Mouse (Mus musculus) midbrain, embryonic 15.5 days (tissue): ENCODE measurements around the gene Dync1i1. TPM values are rescaled to one million over a fixed set of nuclear protein-coding genes. Genes with fewer than 3 reads are reported as not detected.
"Not testable (repeated sequence)": the region's sequence is repeated elsewhere in the genome, so short reads cannot be mapped to it uniquely, and the experiment has no call there.

Experiments used
- ATAC-seq: fragments of 200-750 bp; cut with Nextera tagmentation; replicated peaks from 2 replicates; pipeline ENCODE4 v1.8.0; 2017; ENCODE audit warnings: moderate TSS enrichment
- H3K27ac ChIP-seq: fragments of 300-500 bp; sonication (generic); 2 replicates; pipeline ENCODE4 v1.5.1; 2015; ENCODE audit warnings: mild to moderate bottlenecking, inconsistent platforms
- H3K27me3 ChIP-seq: fragments of 300-500 bp; sonication (generic); replicated peaks from 2 replicates; pipeline ENCODE4 v1.6.1; 2015; ENCODE audit warnings: inconsistent platforms
- H3K36me3 ChIP-seq: fragments of 300-500 bp; sonication (generic); replicated peaks from 2 replicates; pipeline ENCODE4 v1.6.1; 2015; ENCODE audit warnings: inconsistent platforms
- H3K4me1 ChIP-seq: fragments of 300-500 bp; sonication (generic); 2 replicates; pipeline ENCODE4 v1.6.1; 2015; ENCODE audit warnings: inconsistent platforms
- H3K4me2 ChIP-seq: fragments of 300-500 bp; sonication (generic); 2 replicates; pipeline ENCODE4 v1.6.1; 2015; ENCODE audit warnings: inconsistent platforms, mild to moderate bottlenecking, moderate library complexity
- H3K4me3 ChIP-seq: fragments of 300-500 bp; sonication (generic); 2 replicates; pipeline ENCODE4 v1.5.1; 2015; ENCODE audit warnings: mild to moderate bottlenecking, inconsistent platforms
- H3K9ac ChIP-seq: fragments of 300-500 bp; sonication (generic); 2 replicates; pipeline ENCODE4 v1.6.1; 2015; ENCODE audit warnings: mild to moderate bottlenecking, inconsistent platforms
- H3K9me3 ChIP-seq: fragments of 300-500 bp; sonication (generic); 2 replicates; pipeline ENCODE4 v1.6.1; 2016; ENCODE audit warnings: inconsistent platforms
- WGBS: fragments of 180-500 bp; shearing (Covaris S2); methylation state at CpG from one replicate; pipeline ENCODE4 v1.1.7; 2015; ENCODE audit warnings: mixed read lengths; 5-methylcytosine and 5-hydroxymethylcytosine counted together
- polyA plus RNA-seq: library from polyadenylated mRNA; unstranded; fragments of >200 nt; fragmentation: Nextera tagmentation; extraction: Ambion mirVana; gene quantifications from 2 replicates; pipeline ENCODE4 v1.2.1, GENCODE M21; 2015

Gene Dync1i1
- 23.0 and 23.6 TPM in 2 replicates for polyA plus RNA-seq

DNA sequence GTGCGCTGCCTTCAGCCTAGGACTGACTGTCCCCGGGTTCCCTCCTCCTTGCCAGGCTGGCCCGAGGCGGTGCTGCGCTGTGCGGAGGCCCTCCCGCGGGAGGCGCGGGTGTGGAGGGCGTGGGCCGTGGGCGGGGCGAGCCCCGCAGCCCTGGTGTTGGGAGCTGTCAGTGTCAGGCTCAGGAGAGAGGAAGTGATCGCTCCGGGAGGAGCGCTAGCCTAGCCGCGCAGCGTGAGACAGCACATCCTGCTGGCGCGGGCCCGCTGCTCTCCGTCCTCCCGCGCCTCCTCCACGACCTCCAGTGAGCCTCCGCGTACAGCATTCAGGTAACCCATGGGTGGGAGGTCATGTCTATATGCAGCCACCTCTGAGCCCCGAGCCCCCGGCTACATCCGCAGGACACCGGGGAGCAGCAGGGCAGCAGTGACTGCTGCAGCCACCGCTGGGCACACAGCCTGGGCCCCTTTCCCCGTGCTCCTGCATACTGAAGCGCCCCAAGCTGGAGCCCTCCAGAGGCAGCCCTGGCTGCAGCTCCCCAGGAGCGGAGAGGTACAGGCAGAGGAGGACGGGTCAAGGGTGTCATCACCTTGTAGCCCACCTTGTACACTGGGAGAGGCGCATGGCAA, at the start of gene Dync1i1:
Gene Dync1i1, plus strand, starts transcription at position 29 of the 626 bp plus-strand sequence.
- H3K4me1 ChIP-seq: peaks cover 9% of the 10 kb centered on the region
- peak within 1 kb of the TSS; percentile 39; the same call in 1 of the 2 replicates for H3K27ac ChIP-seq
- H3K27me3 ChIP-seq: no peaks in the 10 kb centered on the region; the same call in 1 of the 2 replicates
- 2% methylated on average over 39 of the region's 40 CpGs for WGBS
- peak within 1 kb of the TSS; percentile 64 for H3K9ac ChIP-seq
- no peaks in the 10 kb centered on the region for H3K36me3 ChIP-seq
- H3K4me3 ChIP-seq: peak within 1 kb of the TSS; percentile 54
- peak; percentile 95 for ATAC-seq
- no peaks in the 10 kb centered on the region for H3K9me3 ChIP-seq
- peak within 1 kb of the TSS; percentile 93 for H3K4me2 ChIP-seq

DNA sequence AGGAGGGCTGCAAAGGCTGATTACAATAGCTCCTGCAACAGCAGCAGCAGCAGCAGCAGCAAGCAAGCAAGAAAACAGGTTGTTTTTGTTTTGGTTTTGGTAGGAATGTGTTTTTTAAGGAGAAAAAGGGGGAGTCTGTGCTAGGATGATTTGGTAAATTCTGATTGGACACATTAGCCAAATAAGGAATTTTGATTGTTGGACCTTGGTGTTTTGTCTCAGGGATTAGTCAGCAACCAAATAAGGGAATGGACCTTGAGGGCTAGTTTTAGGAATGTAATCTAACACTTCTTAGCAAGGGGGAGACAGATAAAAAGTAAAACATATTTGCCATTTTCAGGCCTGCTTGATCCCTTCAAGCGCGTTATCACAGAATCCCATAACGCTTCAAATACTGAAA, 45.7 kb upstream of the Dync1i1 start:
- Histone ChIP-seq H3K9me3 (no peaks in the 10 kb centered on the region), H3K4me3 (no peak overlapping the region), H3K27ac (no peak overlapping the region), H3K36me3 (no peaks in the 10 kb centered on the region), H3K4me2 (no peak overlapping the region), H3K4me1 (no peaks in the 10 kb centered on the region), H3K27me3 (no peaks in the 10 kb centered on the region), H3K9ac (no peak overlapping the region)
- ATAC-seq: no peak
- WGBS: 84% methylated on average over 3 of the region's 3 CpGs

DNA sequence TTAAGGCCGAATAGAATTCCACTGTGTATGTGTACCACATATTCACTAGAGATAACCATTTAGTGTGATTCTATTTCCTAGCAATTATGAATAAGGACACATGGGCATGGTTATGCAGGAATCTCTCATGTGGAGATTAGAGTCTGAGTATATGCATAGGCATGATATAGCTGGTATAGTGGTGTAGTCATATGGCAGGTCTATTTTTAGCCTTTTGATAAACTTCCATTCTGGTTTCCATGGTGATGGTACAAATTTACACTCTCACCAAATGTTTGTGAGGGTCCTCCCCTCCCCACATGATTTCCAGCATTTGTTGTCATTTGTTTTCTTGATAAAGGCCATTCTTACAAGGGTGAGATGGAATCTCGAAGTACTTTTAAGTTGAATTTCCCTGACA, 23.6 kb upstream of the Dync1i1 start:
- no peak overlapping the region for H3K4me3 ChIP-seq
- no peak for ATAC-seq
- no peak overlapping the region for H3K4me2 ChIP-seq
- H3K4me1 ChIP-seq: no peaks in the 10 kb centered on the region
- H3K27ac ChIP-seq: no peak overlapping the region
- 89% methylated on average over 2 of the region's 2 CpGs for WGBS
- H3K9ac ChIP-seq: no peak overlapping the region
- H3K36me3 ChIP-seq: no peaks in the 10 kb centered on the region
- H3K9me3 ChIP-seq: no peaks in the 10 kb centered on the region
- no peaks in the 10 kb centered on the region for H3K27me3 ChIP-seq

GRCm38 (mm10) chr6:5707894-5708293, 17.5 kb upstream of the Dync1i1 start:
- WGBS: 33% methylated on average over 3 of the region's 3 CpGs
- not testable (repeated sequence) for H3K27ac ChIP-seq, H3K4me1 ChIP-seq, H3K9me3 ChIP-seq, H3K36me3 ChIP-seq, ATAC-seq, H3K27me3 ChIP-seq, H3K9ac ChIP-seq, H3K4me3 ChIP-seq, H3K4me2 ChIP-seq

- Histone ChIP-seq H3K4me2 (no peak overlapping the region), H3K36me3 (no peaks in the 10 kb centered on the region), H3K27ac (no peak overlapping the region), H3K9ac (no peak overlapping the region), H3K4me1 (no peaks in the 10 kb centered on the region), H3K4me3 (no peak overlapping the region), H3K27me3 (no peaks in the 10 kb centered on the region), H3K9me3 (no peaks in the 10 kb centered on the region)
- 78% methylated on average over 3 of the region's 3 CpGs for WGBS
- ATAC-seq: no peak
Observed at GRCm38 (mm10) chr6:5710063-5710605, 15.3 kb upstream of the Dync1i1 start.

DNA sequence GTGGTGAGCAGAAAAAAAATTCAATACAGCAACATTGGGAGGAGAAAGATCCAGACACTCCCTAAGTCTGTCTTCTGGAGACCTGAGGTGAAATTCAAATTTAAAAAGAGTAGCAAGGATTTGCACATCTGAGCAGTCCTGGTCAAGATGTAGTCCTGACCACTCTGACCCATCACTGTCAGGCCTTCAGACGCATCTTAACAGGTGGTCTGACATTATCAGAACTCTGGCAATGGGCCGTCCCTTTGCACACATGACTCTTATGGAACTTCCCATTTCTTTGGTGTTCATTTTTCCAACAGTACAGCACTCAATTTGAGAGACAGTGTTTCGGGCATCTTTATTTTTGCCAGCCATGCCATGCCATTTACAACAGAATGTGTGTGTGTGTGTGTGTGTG, 12.8 kb upstream of the Dync1i1 start:
- 94% methylated on average over 3 of the region's 3 CpGs for WGBS
- no peak overlapping the region for H3K9ac ChIP-seq
- ATAC-seq: no peak

GRCm38 (mm10) chr6:5715101-5715618, 10.3 kb upstream of the Dync1i1 start:
- Histone ChIP-seq H3K27ac (no peak overlapping the region), H3K27me3 (no peaks in the 10 kb centered on the region), H3K9ac (no peak overlapping the region), H3K4me2 (no peak overlapping the region), H3K4me3 (no peak overlapping the region), H3K9me3 (no peaks in the 10 kb centered on the region), H3K36me3 (no peaks in the 10 kb centered on the region), H3K4me1 (no peaks in the 10 kb centered on the region)
- WGBS: 73% methylated on average over 3 of the region's 3 CpGs
- no peak for ATAC-seq

More for the DNA sequence above, 12.8 kb upstream of the Dync1i1 start:
- Histone ChIP-seq H3K4me2 (no peak overlapping the region), H3K4me3 (no peak overlapping the region), H3K4me1 (no peaks in the 10 kb centered on the region), H3K27me3 (no peaks in the 10 kb centered on the region), H3K9me3 (no peaks in the 10 kb centered on the region), H3K27ac (no peak overlapping the region), H3K36me3 (no peaks in the 10 kb centered on the region)

DNA sequence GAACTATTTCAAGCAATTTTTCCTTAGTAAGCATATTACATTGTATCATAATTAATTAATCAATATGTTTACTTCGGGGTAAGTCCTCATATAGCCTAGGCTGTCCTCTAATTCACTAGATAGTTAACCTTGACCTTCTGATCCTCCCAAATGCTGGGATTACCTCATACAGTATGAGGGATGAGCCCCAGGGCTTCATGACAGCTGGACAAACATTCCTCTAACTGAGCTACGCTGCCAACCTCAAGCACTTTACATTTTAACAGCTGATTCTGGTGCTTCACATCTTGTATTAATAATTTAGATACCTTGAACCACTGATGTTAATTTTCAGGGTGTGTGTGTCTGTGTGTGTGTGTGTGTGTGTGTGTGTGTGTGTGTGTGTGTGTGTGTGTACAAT, 6.5 kb upstream of the Dync1i1 start:
- no peak overlapping the region for H3K4me2 ChIP-seq
- H3K4me1 ChIP-seq: no peaks in the 10 kb centered on the region
- no peaks in the 10 kb centered on the region for H3K9me3 ChIP-seq
- 70% methylated on average over 2 of the region's 2 CpGs for WGBS
- H3K9ac ChIP-seq: no peak overlapping the region
- H3K4me3 ChIP-seq: no peak overlapping the region
- H3K27me3 ChIP-seq: no peaks in the 10 kb centered on the region
- H3K36me3 ChIP-seq: no peaks in the 10 kb centered on the region
- no peak for ATAC-seq
- H3K27ac ChIP-seq: no peak overlapping the region

DNA sequence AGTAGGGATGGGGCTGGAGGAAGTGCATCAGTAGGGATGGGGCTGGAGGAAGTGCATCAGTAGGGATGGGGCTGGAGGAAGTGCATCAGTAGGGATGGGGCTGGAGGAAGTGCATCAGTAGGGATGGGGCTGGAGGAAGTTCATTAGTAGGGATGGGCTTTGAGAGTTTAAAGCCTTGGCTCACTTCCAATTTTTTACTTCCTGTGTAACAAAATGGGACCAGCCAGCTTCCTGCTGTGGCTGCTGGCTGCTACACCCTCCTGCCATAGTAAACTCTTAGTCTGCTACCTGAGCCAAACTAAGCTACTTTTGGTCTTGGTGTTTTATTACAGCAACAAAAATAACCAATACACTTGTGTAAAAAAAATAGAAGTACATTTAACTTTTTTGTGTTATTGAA, 4.7 kb upstream of the Dync1i1 start:
- ATAC-seq, H3K9me3 ChIP-seq, H3K36me3 ChIP-seq, H3K4me1 ChIP-seq, H3K4me3 ChIP-seq, H3K27ac ChIP-seq, H3K9ac ChIP-seq, H3K27me3 ChIP-seq, H3K4me2 ChIP-seq: not testable (repeated sequence)

DNA sequence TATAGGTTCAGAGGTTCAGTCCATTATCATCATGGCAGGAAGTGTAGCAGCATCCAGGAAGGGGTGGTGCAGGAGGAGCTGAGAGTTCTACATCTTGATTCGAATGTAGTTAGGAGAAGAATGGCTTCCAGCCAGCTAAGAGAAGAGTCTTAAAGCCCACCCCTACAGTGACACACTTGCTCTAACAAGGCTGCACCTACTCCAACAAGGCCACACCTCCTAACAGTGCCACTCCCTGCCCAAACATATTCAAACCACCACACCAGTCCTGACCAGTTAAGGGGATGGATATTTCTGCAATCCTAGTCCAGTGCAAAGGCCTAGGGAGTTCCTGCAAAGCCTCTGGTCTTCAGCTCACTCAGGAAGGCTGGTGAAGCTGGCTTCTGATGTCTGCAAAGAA, 1.5 kb upstream of the Dync1i1 start:
- no peak for ATAC-seq
- 92% methylated on average over 1 of the region's 1 CpGs for WGBS
- Histone ChIP-seq H3K36me3 (no peaks in the 10 kb centered on the region), H3K27me3 (no peaks in the 10 kb centered on the region; the same call in 1 of the 2 replicates), H3K9ac (no peak overlapping the region), H3K4me2 (no peak overlapping the region), H3K4me1 (peaks cover 9% of the 10 kb centered on the region), H3K4me3 (no peak overlapping the region), H3K9me3 (no peaks in the 10 kb centered on the region), H3K27ac (no peak overlapping the region)

DNA sequence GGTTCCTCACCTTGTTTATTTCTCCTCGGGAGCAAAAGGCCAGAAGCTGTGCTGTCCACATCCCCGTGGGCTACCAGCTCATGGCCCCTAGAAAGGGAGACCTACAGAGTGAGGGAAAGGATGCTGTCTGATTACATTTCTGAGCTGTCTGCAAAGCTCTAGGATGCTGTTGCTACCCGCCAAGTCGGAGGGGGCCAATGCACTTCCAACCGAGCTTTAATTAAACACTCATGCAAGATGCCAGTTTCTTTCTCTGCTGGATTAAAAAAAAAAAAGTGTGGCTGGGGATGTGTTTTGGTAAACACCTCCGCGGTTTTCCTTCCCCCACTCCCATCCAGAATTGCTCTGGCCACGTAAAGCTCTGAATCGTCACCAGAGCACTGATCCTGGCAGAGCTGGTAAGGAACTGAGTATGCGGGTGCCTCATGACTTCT, 815 bp downstream of the Dync1i1 start:
- WGBS: 4% methylated on average over 10 of the region's 10 CpGs
- peak; percentile 78 for ATAC-seq
- peak overlapping the region; percentile 64 for H3K9ac ChIP-seq
- peak overlapping the region; percentile 93 for H3K4me2 ChIP-seq
- no peaks in the 10 kb centered on the region; the same call in 1 of the 2 replicates for H3K27me3 ChIP-seq
- H3K36me3 ChIP-seq: no peaks in the 10 kb centered on the region
- peak overlapping the region; percentile 54 for H3K4me3 ChIP-seq
- H3K4me1 ChIP-seq: peaks cover 9% of the 10 kb centered on the region
- H3K27ac ChIP-seq: 0 out of 2 replicates have a peak overlapping the region, but pooled peaks have one; percentile 39
- H3K9me3 ChIP-seq: no peaks in the 10 kb centered on the region

GRCm38 (mm10) chr6:5733217-5733616, 7.8 kb downstream of the Dync1i1 start:
- ATAC-seq: no peak
- Histone ChIP-seq H3K27me3 (no peaks in the 10 kb centered on the region), H3K4me3 (no peak overlapping the region), H3K4me2 (no peak overlapping the region), H3K9me3 (no peaks in the 10 kb centered on the region), H3K4me1 (no peaks in the 10 kb centered on the region), H3K27ac (no peak overlapping the region), H3K36me3 (no peaks in the 10 kb centered on the region), H3K9ac (no peak overlapping the region)
- 93% methylated on average over 3 of the region's 3 CpGs for WGBS

DNA sequence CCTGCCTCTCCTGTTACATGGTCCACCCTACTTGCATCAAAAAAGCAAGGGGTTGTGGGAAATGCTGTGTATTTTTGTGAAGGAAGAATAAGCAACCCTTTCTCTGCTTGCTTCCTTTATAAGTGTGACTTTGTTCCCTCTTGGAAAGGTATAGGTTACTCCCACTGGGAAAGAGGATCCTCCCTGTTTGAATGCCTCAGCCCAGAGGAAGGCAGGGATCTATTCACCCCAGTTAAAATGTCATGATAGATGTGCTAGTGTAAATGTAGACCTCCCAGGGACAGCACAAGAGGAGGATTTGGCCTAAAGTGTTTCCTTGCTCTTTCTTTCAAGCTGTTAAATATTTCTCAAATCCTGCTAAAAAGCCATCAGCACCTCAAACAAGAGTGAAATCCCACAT, 9.0 kb downstream of the Dync1i1 start:
- no peak overlapping the region for H3K27ac ChIP-seq
- no peak overlapping the region for H3K4me2 ChIP-seq
- no peaks in the 10 kb centered on the region for H3K36me3 ChIP-seq
- H3K27me3 ChIP-seq: no peaks in the 10 kb centered on the region
- ATAC-seq: no peak
- no peaks in the 10 kb centered on the region for H3K4me1 ChIP-seq
- H3K9ac ChIP-seq: no peak overlapping the region
- H3K4me3 ChIP-seq: no peak overlapping the region
- H3K9me3 ChIP-seq: no peaks in the 10 kb centered on the region
